Mouse (Mus musculus) ES-Bruce4 (cell line): ENCODE data around the gene Pakap. TPM values are rescaled to one million over a fixed set of nuclear protein-coding genes. Genes with fewer than 3 reads are reported as not detected.

ENCODE experiments used
- H3K27ac ChIP-seq: 2 replicates; pipeline ENCODE4 v1.5.1; 2012; ENCODE audit warnings: low read length, inconsistent platforms; ENCODE audit not compliant: insufficient read depth
- H3K27me3 ChIP-seq: 2 replicates; pipeline ENCODE4 v1.6.1; 2012; ENCODE audit warnings: mild to moderate bottlenecking, low read length, inconsistent platforms; ENCODE audit not compliant: control insufficient read depth, poor library complexity, insufficient read depth, severe bottlenecking
- H3K36me3 ChIP-seq: 2 replicates; pipeline ENCODE4 v1.6.1; 2012; ENCODE audit warnings: inconsistent platforms, mild to moderate bottlenecking, low read length, moderate library complexity; ENCODE audit not compliant: control insufficient read depth, poor library complexity, insufficient read depth, severe bottlenecking
- H3K4me1 ChIP-seq: one replicate; pipeline ENCODE4 v1.8.1; 2011; ENCODE audit warnings: low read length; ENCODE audit not compliant: control insufficient read depth, insufficient read depth
- H3K4me3 ChIP-seq: 2 replicates; pipeline ENCODE4 v1.5.1; 2011; ENCODE audit warnings: low read depth, mild to moderate bottlenecking, low read length
- H3K9ac ChIP-seq: 2 replicates; pipeline ENCODE4 v1.6.1; 2012; ENCODE audit warnings: low read depth, mild to moderate bottlenecking, inconsistent platforms; ENCODE audit not compliant: poor library complexity, severe bottlenecking
- H3K9me3 ChIP-seq: replicated peaks from 2 replicates; pipeline ENCODE4 v1.6.1; 2012; ENCODE audit warnings: mild to moderate bottlenecking, low read length, inconsistent platforms; ENCODE audit not compliant: control insufficient read depth, poor library complexity, insufficient read depth, severe bottlenecking
- CTCF ChIP-seq: IDR thresholded peaks from one replicate; pipeline ENCODE4 v1.8.1; 2011; ENCODE audit warnings: low read depth, low read length
- EP300 ChIP-seq: IDR thresholded peaks from 2 replicates; pipeline ENCODE4 v1.6.1; 2011; ENCODE audit warnings: low read depth, low read length; ENCODE audit not compliant: insufficient read depth
- POLR2A ChIP-seq: IDR thresholded peaks from one replicate; pipeline ENCODE4 v1.8.1; 2011; ENCODE audit warnings: low read length; ENCODE audit not compliant: insufficient read depth
- polyA plus RNA-seq: library from polyadenylated mRNA; stranded (reverse); fragments of >200 nt; gene quantifications from 2 replicates; pipeline ENCODE4 v1.2.4, GENCODE M21; 2011; ENCODE audit warnings: low read depth; ENCODE audit not compliant: missing spikeins, insufficient read depth, insufficient read length

Pakap gene
- polyA plus RNA-seq, 1 experiment = 2.4 TPM

DNA sequence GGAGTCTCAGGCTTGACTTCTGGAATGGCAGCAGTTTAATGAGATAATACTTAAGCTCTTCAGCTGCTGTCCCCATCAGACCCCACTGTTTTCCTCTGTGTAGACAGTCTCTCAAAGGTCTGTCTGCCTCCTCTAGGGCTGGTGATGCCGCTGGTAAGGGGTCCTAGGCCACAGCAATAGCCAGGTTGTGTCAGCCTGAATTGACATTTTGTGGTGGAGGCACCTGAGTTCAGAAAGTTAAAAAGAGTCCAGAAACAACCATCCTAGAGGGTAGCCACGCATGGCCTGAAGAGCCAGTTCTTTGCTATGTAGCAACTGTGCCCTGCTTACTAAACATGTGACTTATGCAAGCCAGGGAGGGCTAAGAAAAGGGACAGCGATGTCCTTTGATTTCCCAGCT, 279.7 kb downstream of the Pakap start:
- Histone ChIP-seq H3K36me3 (0 out of 2 replicates have a peak, but pooled peaks cover 3% of the 10 kb centered on the region), H3K4me1 (peaks cover 3% of the 10 kb centered on the region), H3K27me3 (no peaks in the 10 kb centered on the region), H3K9me3 (no peaks in the 10 kb centered on the region), H3K4me3 (no peak overlapping the region), H3K9ac (no peak overlapping the region), H3K27ac (peak overlapping the region; percentile 76; the same call in 1 of the 2 replicates)
- TF ChIP-seq CTCF (no peak), EP300 (no peak), POLR2A (no peak)

DNA sequence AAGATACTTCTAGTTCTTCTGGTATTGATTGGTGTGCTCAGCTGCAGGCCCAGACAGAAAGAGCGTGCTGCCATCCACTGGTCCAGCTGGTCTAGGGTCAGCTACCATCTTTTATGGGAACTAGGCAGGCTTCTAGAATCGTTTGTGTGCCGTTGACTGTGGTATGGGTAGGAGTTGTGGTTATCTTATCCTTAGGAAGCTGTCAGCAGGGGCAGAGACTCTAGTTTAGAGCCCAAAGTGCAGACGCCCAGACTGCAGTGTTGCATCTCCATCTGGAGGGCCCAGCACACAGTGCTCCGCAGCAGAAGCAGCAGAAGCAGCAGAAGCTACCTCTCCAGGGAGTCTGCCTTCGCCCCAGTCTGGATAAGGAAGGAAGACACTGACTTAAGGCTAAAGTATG, 281.5 kb downstream of the Pakap start:
- no peak overlapping the region for H3K9ac ChIP-seq
- no peaks in the 10 kb centered on the region for H3K4me1 ChIP-seq
- no peaks in the 10 kb centered on the region for H3K9me3 ChIP-seq
- H3K27me3 ChIP-seq = no peaks in the 10 kb centered on the region
- H3K4me3 ChIP-seq = no peak overlapping the region
- TF ChIP-seq EP300 (no peak), CTCF (no peak), POLR2A (no peak)
- H3K27ac ChIP-seq = no peak overlapping the region
- H3K36me3 ChIP-seq = peaks cover 6% of the 10 kb centered on the region

DNA sequence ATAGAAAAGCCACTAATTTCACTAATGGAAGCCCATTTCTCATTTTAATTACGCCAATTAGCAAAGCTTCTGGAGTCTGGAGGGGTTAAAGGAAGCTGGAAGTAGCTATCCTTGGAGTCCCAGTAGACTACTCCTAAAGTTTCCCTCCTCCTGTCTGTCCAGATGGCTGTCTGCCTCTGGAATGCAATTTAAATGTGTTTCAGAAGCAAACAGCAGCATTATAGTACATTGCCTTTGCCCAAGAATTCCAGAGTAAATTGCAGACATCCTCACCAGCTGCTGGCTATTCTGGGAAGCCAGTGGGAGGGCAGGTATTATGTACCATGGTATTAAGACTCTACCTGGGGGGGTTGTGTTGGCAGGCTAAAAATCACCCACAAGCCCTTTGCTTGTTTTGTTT, 283.8 kb downstream of the Pakap start:
- Histone ChIP-seq H3K36me3 (peaks cover 26% of the 10 kb centered on the region), H3K4me3 (no peak overlapping the region), H3K27ac (no peak overlapping the region), H3K9me3 (no peaks in the 10 kb centered on the region), H3K4me1 (no peaks in the 10 kb centered on the region), H3K9ac (no peak overlapping the region), H3K27me3 (no peaks in the 10 kb centered on the region)
- TF ChIP-seq CTCF (no peak), EP300 (no peak), POLR2A (no peak)

DNA sequence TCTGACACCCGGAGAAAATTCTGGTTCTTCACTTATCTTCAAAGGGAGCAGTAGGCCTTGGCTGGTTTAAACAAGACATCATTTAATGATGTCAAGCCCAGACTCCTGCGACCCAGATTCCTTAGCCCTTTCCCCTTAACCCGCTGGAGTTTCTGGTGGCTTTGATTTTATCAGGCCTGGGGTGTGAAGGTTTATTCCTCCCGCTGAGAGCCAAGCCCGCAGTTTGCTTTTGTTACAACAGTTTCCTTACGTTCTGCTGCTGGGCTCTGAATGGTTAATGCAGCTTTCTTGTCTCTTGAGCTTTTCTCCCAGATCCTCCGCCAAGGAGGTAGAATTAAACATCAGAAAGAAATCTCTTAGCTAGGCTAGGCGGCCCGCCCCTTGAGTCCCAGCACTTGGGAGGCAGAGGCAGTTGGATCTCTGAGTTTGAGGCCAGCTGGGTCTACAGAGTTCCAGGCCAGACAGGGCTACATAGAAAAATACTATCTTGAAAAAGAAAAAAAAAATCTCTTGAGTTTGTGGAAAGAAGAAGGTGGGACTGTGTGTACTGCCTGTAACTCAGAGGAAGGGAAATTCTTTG, 284.6 kb downstream of the Pakap start:
- Histone ChIP-seq H3K4me1 (no peaks in the 10 kb centered on the region), H3K27ac (no peak overlapping the region; the same call in 1 of the 2 replicates), H3K9ac (no peak overlapping the region), H3K4me3 (no peak overlapping the region), H3K36me3 (peaks cover 32% of the 10 kb centered on the region), H3K9me3 (no peaks in the 10 kb centered on the region), H3K27me3 (no peaks in the 10 kb centered on the region)
- no peak for TF ChIP-seq CTCF
- no peak for TF ChIP-seq EP300
- TF ChIP-seq POLR2A = no peak

DNA sequence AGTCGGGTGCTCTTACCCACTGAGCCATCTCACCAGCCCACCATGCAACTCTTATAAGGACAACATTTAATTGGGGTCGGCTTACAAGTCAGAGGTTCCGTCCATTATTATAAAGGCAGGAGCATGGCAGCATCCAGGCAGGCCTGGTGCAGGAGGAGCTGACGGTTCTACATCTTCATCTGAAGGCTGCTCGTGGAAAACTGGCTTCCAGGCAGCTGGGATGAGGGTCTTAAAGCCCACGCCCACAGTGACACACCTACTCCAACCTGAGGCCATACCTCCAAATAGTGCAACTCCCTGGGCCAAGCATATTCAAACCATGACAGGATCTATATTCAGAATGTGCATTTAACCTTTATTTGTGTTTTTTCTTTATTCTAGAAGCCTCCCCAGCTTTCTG, 286.2 kb downstream of the Pakap start:
- H3K27ac ChIP-seq = no peak overlapping the region
- H3K4me3 ChIP-seq = no peak overlapping the region
- H3K27me3 ChIP-seq = no peaks in the 10 kb centered on the region
- H3K9me3 ChIP-seq = no peaks in the 10 kb centered on the region
- H3K36me3 ChIP-seq = peaks cover 37% of the 10 kb centered on the region
- TF ChIP-seq CTCF = no peak
- no peak for TF ChIP-seq POLR2A
- no peak for TF ChIP-seq EP300
- no peak overlapping the region for H3K9ac ChIP-seq
- H3K4me1 ChIP-seq = no peaks in the 10 kb centered on the region

DNA sequence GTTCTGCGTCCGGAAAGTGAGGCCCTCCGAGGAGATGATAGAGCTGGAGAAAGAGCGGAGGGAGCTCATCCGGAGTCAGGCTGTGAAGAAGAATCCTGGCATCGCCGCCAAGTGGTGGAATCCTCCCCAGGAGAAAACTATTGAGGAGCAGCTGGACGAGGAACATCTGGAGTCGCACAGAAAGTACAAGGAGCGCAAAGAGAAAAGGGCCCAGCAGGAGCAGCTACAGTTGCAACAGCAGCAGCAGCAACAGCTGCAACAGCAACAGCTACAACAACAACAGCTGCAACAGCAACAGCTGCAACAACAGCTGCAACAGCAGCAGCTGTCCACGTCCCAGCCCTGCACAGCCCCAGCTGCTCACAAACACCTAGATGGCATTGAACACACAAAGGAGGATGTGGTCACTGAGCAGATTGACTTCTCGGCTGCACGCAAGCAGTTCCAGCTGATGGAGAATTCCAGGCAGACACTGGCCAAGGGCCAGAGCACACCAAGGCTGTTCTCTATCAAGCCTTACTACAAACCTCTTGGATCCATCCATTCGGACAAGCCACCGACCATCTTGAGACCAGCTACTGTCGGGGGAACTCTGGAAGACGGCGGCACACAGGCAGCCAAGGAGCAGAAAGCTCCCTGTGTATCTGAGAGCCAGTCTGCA, 287.4 kb downstream of the Pakap start:
- Histone ChIP-seq H3K9me3 (no peaks in the 10 kb centered on the region), H3K27ac (no peak overlapping the region), H3K4me3 (no peak overlapping the region), H3K36me3 (peaks cover 37% of the 10 kb centered on the region), H3K27me3 (no peaks in the 10 kb centered on the region), H3K9ac (no peak overlapping the region), H3K4me1 (no peaks in the 10 kb centered on the region)
- no peak for TF ChIP-seq CTCF
- no peak for TF ChIP-seq POLR2A
- no peak for TF ChIP-seq EP300
